Mouse (Mus musculus) kidney, embryonic 14.5 days (tissue): ENCODE measurements around the gene Tfap2e. TPM values are rescaled to one million over a fixed set of nuclear protein-coding genes. Genes with fewer than 3 reads are reported as not detected.

Experiments
- ATAC-seq: fragments of 200-750 bp; cut with Nextera tagmentation; 2 replicates; pipeline ENCODE4 v1.8.0; 2017; ENCODE audit warnings: moderate number of reproducible peaks, mild to moderate bottlenecking, moderate TSS enrichment, moderate library complexity; ENCODE audit not compliant: low FRiP score, low TSS enrichment
- H3K27ac ChIP-seq: fragments of 300-500 bp; sonication (generic); 2 replicates; pipeline ENCODE4 v1.5.1; 2014; ENCODE audit warnings: low read depth, mild to moderate bottlenecking, low read length, moderate library complexity, mixed read lengths
- H3K27me3 ChIP-seq: fragments of 300-500 bp; sonication (generic); 2 replicates; pipeline ENCODE4 v1.6.1; 2014; ENCODE audit warnings: mild to moderate bottlenecking, low read length; ENCODE audit not compliant: control insufficient read depth, insufficient read depth
- H3K36me3 ChIP-seq: fragments of 300-500 bp; sonication (generic); 2 replicates; pipeline ENCODE4 v1.6.1; 2014; ENCODE audit warnings: low read length, mixed read lengths; ENCODE audit not compliant: control insufficient read depth, insufficient read depth
- H3K4me1 ChIP-seq: fragments of 300-500 bp; sonication (generic); 2 replicates; pipeline ENCODE4 v1.6.1; 2014; ENCODE audit warnings: low read length, mixed read lengths; ENCODE audit not compliant: control insufficient read depth, insufficient read depth
- H3K4me2 ChIP-seq: fragments of 300-500 bp; sonication (generic); replicated peaks from 2 replicates; pipeline ENCODE4 v1.6.1; 2014; ENCODE audit warnings: low read depth, mild to moderate bottlenecking, low read length
- H3K4me3 ChIP-seq: fragments of 300-500 bp; sonication (generic); 2 replicates; pipeline ENCODE4 v1.5.1; 2014; ENCODE audit warnings: mild to moderate bottlenecking, low read length
- H3K9ac ChIP-seq: fragments of 300-500 bp; sonication (generic); 2 replicates; pipeline ENCODE4 v1.6.1; 2014; ENCODE audit warnings: low read depth, mild to moderate bottlenecking, low read length, moderate library complexity
- H3K9me3 ChIP-seq: fragments of 300-500 bp; sonication (generic); 2 replicates; pipeline ENCODE4 v1.6.1; 2016; ENCODE audit warnings: low read length; ENCODE audit not compliant: control insufficient read depth
- WGBS: fragments of 180-500 bp; shearing (Covaris S2); extraction: QIAGEN DNeasy Blood & Tissue Kit; methylation state at CpG from one replicate; pipeline ENCODE4 v1.1.7; 2014; 5-methylcytosine and 5-hydroxymethylcytosine counted together
- polyA plus RNA-seq: library from polyadenylated mRNA; unstranded; fragments of >200 nt; fragmentation: Nextera tagmentation; extraction: Ambion mirVana; gene quantifications from 2 replicates; pipeline ENCODE4 v1.2.1, GENCODE M21; 2014

Gene Tfap2e
- not detected in 2 replicates for polyA plus RNA-seq

GRCm38 (mm10) chr4:126736001-126736414 lies at the start of gene Tfap2e:
TSS of gene Tfap2e (minus strand) at chr4:126736240.
- Histone ChIP-seq H3K9ac (peak within 1 kb of the TSS; percentile 23), H3K4me1 (no peaks in the 10 kb centered on the region; the same call in 1 of the 2 replicates), H3K4me3 (peak within 1 kb of the TSS; percentile 30), H3K27me3 (peaks cover 83% of the 10 kb centered on the region), H3K27ac (no peak within 1 kb of the TSS), H3K36me3 (no peaks in the 10 kb centered on the region), H3K4me2 (peak within 1 kb of the TSS; percentile 10), H3K9me3 (no peaks in the 10 kb centered on the region)
- WGBS = 2% methylated on average over 32 of the region's 32 CpGs
- peak; percentile 68 for ATAC-seq

DNA sequence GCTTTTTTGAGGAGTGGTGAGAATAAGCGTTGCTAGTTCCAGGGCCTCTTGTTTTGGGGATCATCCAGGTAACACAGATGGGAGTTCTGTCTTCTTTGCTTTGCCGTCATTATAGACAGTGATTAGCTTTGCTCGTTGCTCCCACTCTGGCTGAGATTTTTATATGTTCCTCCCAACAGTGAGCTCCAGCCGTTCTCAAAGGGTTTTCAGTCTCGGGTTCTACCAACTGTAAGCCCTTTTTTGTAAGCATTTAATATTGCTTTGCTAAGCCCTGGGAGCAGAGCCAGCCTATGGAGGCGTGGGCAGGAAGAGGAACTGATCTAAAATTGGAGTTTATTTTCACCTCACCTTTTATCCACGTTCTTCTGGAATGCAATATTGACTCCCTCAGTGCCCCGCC lies 47.0 kb upstream of the Tfap2e start:
- Histone ChIP-seq H3K9me3 (no peaks in the 10 kb centered on the region), H3K36me3 (no peaks in the 10 kb centered on the region), H3K27me3 (no peaks in the 10 kb centered on the region), H3K4me2 (no peak overlapping the region), H3K4me1 (peaks cover 6% of the 10 kb centered on the region; the same call in 1 of the 2 replicates), H3K4me3 (no peak overlapping the region), H3K9ac (no peak overlapping the region), H3K27ac (no peak overlapping the region)
- 81% methylated on average over 8 of the region's 8 CpGs for WGBS
- ATAC-seq = no peak

GRCm38 (mm10) chr4:126782512-126782911 lies 46.5 kb upstream of the Tfap2e start:
- no peaks in the 10 kb centered on the region for H3K36me3 ChIP-seq
- no peak overlapping the region for H3K27ac ChIP-seq
- H3K4me3 ChIP-seq = no peak overlapping the region
- ATAC-seq = no peak
- H3K27me3 ChIP-seq = no peaks in the 10 kb centered on the region
- no peak overlapping the region for H3K4me2 ChIP-seq
- no peak overlapping the region for H3K9ac ChIP-seq
- H3K4me1 ChIP-seq = peaks cover 6% of the 10 kb centered on the region; the same call in 1 of the 2 replicates
- 85% methylated on average over 8 of the region's 8 CpGs for WGBS
- H3K9me3 ChIP-seq = no peaks in the 10 kb centered on the region

GRCm38 (mm10) chr4:126781871-126782270 lies 45.8 kb upstream of the Tfap2e start:
- Histone ChIP-seq H3K4me3 (no peak overlapping the region), H3K9me3 (no peaks in the 10 kb centered on the region), H3K36me3 (no peaks in the 10 kb centered on the region), H3K9ac (no peak overlapping the region), H3K27ac (no peak overlapping the region), H3K4me1 (peaks cover 6% of the 10 kb centered on the region; the same call in 1 of the 2 replicates), H3K27me3 (no peaks in the 10 kb centered on the region), H3K4me2 (no peak overlapping the region)
- WGBS = 69% methylated on average over 3 of the region's 3 CpGs
- ATAC-seq = no peak

DNA sequence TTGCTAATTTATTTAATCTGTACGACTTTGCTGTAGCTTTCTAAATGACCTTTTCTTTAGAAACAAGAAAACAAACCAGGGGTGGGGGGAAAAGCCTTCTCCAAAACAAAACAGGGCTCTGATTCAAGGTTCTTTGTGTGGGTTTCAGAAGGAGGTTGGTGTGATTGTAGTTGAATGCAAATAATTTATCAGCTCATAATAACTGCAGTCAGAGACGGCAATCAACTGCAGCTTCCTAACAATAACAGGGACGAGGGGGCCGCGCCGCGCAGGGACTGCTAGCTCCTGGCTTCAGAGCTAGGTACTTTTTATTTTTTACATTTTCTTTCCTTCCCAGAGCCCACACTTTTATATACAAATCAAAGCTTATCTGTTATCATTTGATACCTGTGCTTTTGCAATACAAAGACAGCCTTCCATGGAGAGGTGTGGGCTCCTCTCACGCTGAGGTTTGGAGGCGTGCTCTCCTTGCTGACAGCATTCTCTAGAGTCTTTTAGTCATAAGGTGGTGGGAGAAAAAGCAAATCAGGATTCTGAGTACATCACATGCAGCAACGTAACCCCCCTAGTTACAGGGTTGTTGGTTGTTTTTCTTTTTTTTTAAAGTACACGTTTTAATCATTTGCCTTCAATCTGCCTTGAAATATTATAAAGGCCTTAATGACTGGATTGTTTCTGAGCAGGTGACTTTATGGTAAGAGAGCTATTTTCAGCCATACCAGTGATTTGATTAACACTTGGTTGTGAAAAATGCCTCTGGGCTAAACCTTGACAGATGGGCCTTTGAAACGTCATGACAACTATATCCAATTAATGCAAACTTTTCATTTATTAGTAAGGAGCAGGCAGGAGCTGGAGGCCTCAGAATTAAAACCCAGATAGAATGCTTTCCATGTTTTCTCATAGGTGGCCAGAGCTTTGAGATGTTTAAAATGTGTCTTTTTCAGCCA lies 44.1 kb upstream of the Tfap2e start:
- Histone ChIP-seq H3K4me3 (no peak overlapping the region), H3K4me1 (peaks cover 6% of the 10 kb centered on the region; the same call in 1 of the 2 replicates), H3K27ac (no peak overlapping the region)

GRCm38 (mm10) chr4:126779148-126779581 lies 43.1 kb upstream of the Tfap2e start:
- Histone ChIP-seq H3K4me3 (no peak overlapping the region), H3K9me3 (no peaks in the 10 kb centered on the region), H3K36me3 (no peaks in the 10 kb centered on the region), H3K4me1 (peaks cover 6% of the 10 kb centered on the region; the same call in 1 of the 2 replicates), H3K27ac (no peak overlapping the region), H3K4me2 (no peak overlapping the region), H3K9ac (no peak overlapping the region), H3K27me3 (no peaks in the 10 kb centered on the region)
- 41% methylated on average over 8 of the region's 8 CpGs for WGBS
- ATAC-seq = no peak

More for the DNA sequence above, 44.1 kb upstream of the Tfap2e start:
- no peak overlapping the region for H3K4me2 ChIP-seq
- no peak overlapping the region for H3K9ac ChIP-seq
- H3K9me3 ChIP-seq = no peaks in the 10 kb centered on the region
- H3K36me3 ChIP-seq = no peaks in the 10 kb centered on the region
- 55% methylated on average over 12 of the region's 12 CpGs for WGBS
- ATAC-seq = no peak
- no peaks in the 10 kb centered on the region for H3K27me3 ChIP-seq

GRCm38 (mm10) chr4:126775182-126775581 lies 39.1 kb upstream of the Tfap2e start:
- ATAC-seq = no peak
- Histone ChIP-seq H3K4me2 (no peak overlapping the region), H3K4me3 (no peak overlapping the region), H3K4me1 (peaks cover 6% of the 10 kb centered on the region; the same call in 1 of the 2 replicates), H3K36me3 (0 out of 2 replicates have a peak, but pooled peaks cover 3% of the 10 kb centered on the region), H3K9me3 (no peaks in the 10 kb centered on the region), H3K27ac (no peak overlapping the region), H3K27me3 (no peaks in the 10 kb centered on the region), H3K9ac (no peak overlapping the region)
- 52% methylated on average over 1 of the region's 1 CpGs for WGBS

DNA sequence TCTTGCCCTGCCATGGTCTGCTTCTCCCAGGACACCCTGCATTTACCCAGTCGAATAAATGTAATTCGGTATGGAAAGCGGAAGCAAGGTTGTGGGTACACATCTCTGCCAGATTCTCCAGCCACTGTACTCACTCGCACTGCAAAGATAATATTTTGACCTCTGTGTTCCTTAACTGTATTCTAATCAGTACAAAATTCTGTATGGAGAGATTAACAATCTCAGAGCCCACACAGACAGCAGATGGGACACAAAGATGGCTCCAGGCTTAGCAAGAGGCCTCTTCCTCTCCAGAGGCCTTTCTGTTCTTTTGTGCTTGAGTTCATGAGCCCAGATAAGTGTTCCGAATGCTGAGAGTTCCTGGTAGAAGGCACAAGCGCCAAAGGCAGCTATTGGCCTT lies 37.8 kb upstream of the Tfap2e start:
- Histone ChIP-seq H3K9me3 (no peaks in the 10 kb centered on the region), H3K27ac (no peak overlapping the region), H3K4me3 (no peak overlapping the region), H3K4me2 (no peak overlapping the region), H3K27me3 (no peaks in the 10 kb centered on the region), H3K36me3 (0 out of 2 replicates have a peak, but pooled peaks cover 3% of the 10 kb centered on the region), H3K9ac (no peak overlapping the region), H3K4me1 (0 out of 2 replicates have a peak, but pooled peaks cover 3% of the 10 kb centered on the region)
- no peak for ATAC-seq
- 94% methylated on average over 6 of the region's 6 CpGs for WGBS

- 90% methylated on average over 4 of the region's 4 CpGs for WGBS
- Histone ChIP-seq H3K36me3 (0 out of 2 replicates have a peak, but pooled peaks cover 3% of the 10 kb centered on the region), H3K9ac (no peak overlapping the region), H3K4me1 (no peaks in the 10 kb centered on the region), H3K4me3 (no peak overlapping the region), H3K4me2 (no peak overlapping the region), H3K27ac (no peak overlapping the region), H3K9me3 (no peaks in the 10 kb centered on the region), H3K27me3 (no peaks in the 10 kb centered on the region)
- ATAC-seq = no peak
Measured at GRCm38 (mm10) chr4:126770831-126771230, 34.8 kb upstream of the Tfap2e start.
